Mouse (Mus musculus) MEL (cell line): Measurements from ENCODE around the gene Btbd3.

Experiments
- BHLHE40 ChIP-seq: IDR thresholded peaks from 2 replicates; pipeline ENCODE4 v1.6.1; 2012; ENCODE audit warnings: low read depth, mild to moderate bottlenecking, inconsistent platforms, low read length, improper control_type of control experiment, borderline replicate concordance
- CHD1 ChIP-seq: IDR thresholded peaks from 2 replicates; pipeline ENCODE4 v1.6.1; 2012; ENCODE audit warnings: low read depth, mild to moderate bottlenecking, inconsistent platforms, low read length, improper control_type of control experiment
- CHD2 ChIP-seq: IDR thresholded peaks from 2 replicates; pipeline ENCODE4 v1.6.1; 2011; ENCODE audit warnings: low read length, improper control_type of control experiment
- CTCF ChIP-seq, 3 experiments: IDR thresholded peaks in 2 of 3; conservative IDR thresholded peaks in 1 of 3; 2 replicates each; pipeline ENCODE4 v1.5.1; 2011 to 2012; ENCODE audit warnings: low read length in 3 of 3, low read depth in 2 of 3, mild to moderate bottlenecking in 2 of 3, improper control_type of control experiment in 1 of 3, inconsistent platforms in 1 of 3, mixed read lengths in 1 of 3, moderate library complexity in 1 of 3; ENCODE audit not compliant: control insufficient read depth in 1 of 3, insufficient read depth in 1 of 3, poor library complexity in 1 of 3, severe bottlenecking in 1 of 3
- ELF1 ChIP-seq: IDR thresholded peaks from 2 replicates; pipeline ENCODE4 v1.6.1; 2014; ENCODE audit warnings: low read depth, mild to moderate bottlenecking, inconsistent platforms, low read length, improper control_type of control experiment, moderate library complexity
- EP300 ChIP-seq, 2 experiments: IDR thresholded peaks; 2 replicates each; pipeline ENCODE4 v1.6.1; 2011; ENCODE audit warnings: improper control_type of control experiment in 2 of 2, low read length in 2 of 2, low read depth in 1 of 2, mild to moderate bottlenecking in 1 of 2
- MAFK ChIP-seq: IDR thresholded peaks from 2 replicates; pipeline ENCODE4 v1.6.1; 2011; ENCODE audit warnings: low read depth, mild to moderate bottlenecking, low read length, improper control_type of control experiment, borderline replicate concordance
- MXI1 ChIP-seq: IDR thresholded peaks from 2 replicates; pipeline ENCODE4 v1.6.1; 2011; ENCODE audit warnings: mild to moderate bottlenecking, low read depth, low read length, improper control_type of control experiment
- MYB ChIP-seq: IDR thresholded peaks from 2 replicates; pipeline ENCODE4 v1.6.1; 2011; ENCODE audit warnings: mild to moderate bottlenecking, low read depth, low read length, improper control_type of control experiment
- POLR2A ChIP-seq, 2 experiments: IDR thresholded peaks; 2 replicates each; pipeline ENCODE4 v1.6.1; 2011 to 2012; ENCODE audit warnings: low read length in 2 of 2, mild to moderate bottlenecking in 2 of 2, control low read depth in 1 of 2, improper control_type of control experiment in 1 of 2, low read depth in 1 of 2, moderate library complexity in 1 of 2; ENCODE audit not compliant: control insufficient read depth in 1 of 2, insufficient read depth in 1 of 2, poor library complexity in 1 of 2
- UBTF ChIP-seq: IDR thresholded peaks from 2 replicates; pipeline ENCODE4 v1.6.1; 2012; ENCODE audit warnings: low read depth, mild to moderate bottlenecking, inconsistent platforms, low read length, improper control_type of control experiment, moderate library complexity, borderline replicate concordance; ENCODE audit not compliant: insufficient read depth
- USF2 ChIP-seq, 2 experiments: IDR thresholded peaks; 2 replicates each; pipeline ENCODE4 v1.6.1; 2011 to 2012; ENCODE audit warnings: improper control_type of control experiment in 2 of 2, low read length in 2 of 2, borderline replicate concordance in 1 of 2, inconsistent platforms in 1 of 2, low read depth in 1 of 2, mild to moderate bottlenecking in 1 of 2; ENCODE audit not compliant: insufficient read depth in 1 of 2
- ZKSCAN1 ChIP-seq: IDR thresholded peaks from 2 replicates; pipeline ENCODE4 v1.6.1; 2012; ENCODE audit warnings: low read depth, mild to moderate bottlenecking, inconsistent platforms, low read length, improper control_type of control experiment, moderate library complexity

DNA sequence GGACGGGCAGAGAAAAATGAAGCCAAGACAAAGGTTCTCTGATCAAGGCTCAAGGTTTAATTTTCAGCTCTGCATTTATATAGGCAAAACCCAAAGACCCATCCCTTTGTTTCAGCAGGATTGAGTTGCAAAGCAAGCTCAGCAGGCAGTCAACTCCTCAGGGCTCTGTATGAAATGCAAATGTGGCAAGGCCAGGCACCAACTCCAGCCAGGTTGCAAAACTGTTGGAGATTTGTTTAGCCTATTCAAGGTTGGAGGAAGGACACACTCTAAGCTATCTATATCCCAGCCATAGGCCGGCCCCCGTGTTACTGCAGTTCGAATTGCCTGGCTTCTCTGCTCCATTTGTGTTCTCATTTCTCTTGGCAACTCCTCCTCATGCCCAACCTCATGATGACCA lies 259.2 kb downstream of the Btbd3 start:
- TF ChIP-seq CTCF (IDR thresholded peaks at IDR 0.05 in 2 of 3, conservative IDR thresholded peaks at IDR 0.05 in 1 of 3; ENCODE audit: control insufficient read depth in 1 of 3, insufficient read depth in 1 of 3, low read depth in 2 of 3, low read length in 3 of 3, poor library complexity in 1 of 3, severe bottlenecking in 1 of 3) = no peak
- no peak for TF ChIP-seq ZKSCAN1
- no peak for TF ChIP-seq USF2 (IDR thresholded peaks at IDR 0.05; ENCODE audit: borderline replicate concordance in 1 of 2, insufficient read depth in 1 of 2, low read depth in 1 of 2, low read length in 2 of 2)
- TF ChIP-seq CHD2 = no peak
- no peak for TF ChIP-seq POLR2A (IDR thresholded peaks at IDR 0.05; ENCODE audit: control insufficient read depth in 1 of 2, insufficient read depth in 1 of 2, low read depth in 1 of 2, low read length in 2 of 2, poor library complexity in 1 of 2)
- TF ChIP-seq MXI1 = no peak
- no peak for TF ChIP-seq BHLHE40
- no peak for TF ChIP-seq CHD1
- no peak for TF ChIP-seq ELF1
- TF ChIP-seq MYB = no peak
- TF ChIP-seq MAFK = no peak
- no peak for TF ChIP-seq UBTF
- no peak for TF ChIP-seq EP300 (IDR thresholded peaks at IDR 0.05; ENCODE audit: low read depth in 1 of 2, low read length in 2 of 2)
